Mouse (Mus musculus): ENCODE results near the gene Pglyrp1. TPM values are rescaled to one million over a fixed set of nuclear protein-coding genes. Genes with fewer than 3 reads are reported as not detected.

The Pglyrp1 gene
- polyA plus RNA-seq, 1 experiment = not detected

DNA sequence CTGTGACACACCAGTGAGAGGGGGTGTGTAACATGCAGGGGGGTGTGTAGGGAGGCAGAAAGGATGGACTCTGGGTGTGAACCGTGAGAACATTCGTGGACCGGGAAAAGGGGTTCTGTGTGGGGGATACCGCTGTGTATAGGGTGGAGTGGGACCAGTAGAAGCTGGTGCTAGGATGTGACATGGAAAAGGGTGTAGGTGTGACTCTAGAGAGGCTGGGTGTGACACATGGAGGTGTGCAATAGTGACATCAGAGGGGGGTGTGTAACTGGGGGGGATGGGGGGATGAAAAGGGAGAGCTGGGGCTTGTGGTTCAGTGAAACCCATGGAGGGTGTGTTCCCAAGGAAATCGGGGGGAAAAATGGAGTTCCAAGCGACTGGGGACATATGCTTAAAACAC, 55.8 kb downstream of the Pglyrp1 start:
- Histone ChIP-seq H3K27me3 (ENCODE audit: control insufficient read depth, insufficient read depth, insufficient read length) (peaks cover 21% of the 10 kb centered on the region), H3K36me3 (ENCODE audit: control insufficient read depth, insufficient read depth) (no peaks in the 10 kb centered on the region), H3ac (ENCODE audit: control insufficient read depth, insufficient read length) (no peak overlapping the region), H3K4me3 (no peak overlapping the region), H3K79me2 (ENCODE audit: control insufficient read depth, insufficient read depth) (no peaks in the 10 kb centered on the region), H3K4me2 (ENCODE audit: low read depth) (no peak overlapping the region)
- TF ChIP-seq POLR2A (IDR thresholded peaks at IDR 0.05; ENCODE audit: insufficient read length, low read depth) (no peak), TCF3 (IDR thresholded peaks at IDR 0.05; ENCODE audit: insufficient read length, low read depth) (no peak), REST (IDR thresholded peaks at IDR 0.05; ENCODE audit: insufficient read depth, insufficient read length) (no peak), MYOG (IDR thresholded peaks at IDR 0.05; ENCODE audit: control insufficient read depth in 1 of 3, insufficient read depth in 1 of 3, insufficient read length in 2 of 3, low read depth in 2 of 3) (no peak), TCF12 (IDR thresholded peaks at IDR 0.05; ENCODE audit: insufficient read depth, poor library complexity, severe bottlenecking) (no peak), POLR2AphosphoS2 (IDR thresholded peaks at IDR 0.05; ENCODE audit: insufficient read length, low read depth) (no peak), USF1 (IDR thresholded peaks at IDR 0.05; ENCODE audit: low read depth) (no peak), CEBPB (IDR thresholded peaks at IDR 0.05; ENCODE audit: insufficient read depth, poor library complexity, severe bottlenecking) (no peak), E2F4 (IDR thresholded peaks at IDR 0.05; ENCODE audit: insufficient read depth) (no peak), MYOD1 (IDR thresholded peaks at IDR 0.05; ENCODE audit: control insufficient read depth in 1 of 3, insufficient read length in 2 of 3, low read depth in 2 of 3) (no peak), MAX (IDR thresholded peaks at IDR 0.05; ENCODE audit: low read depth) (no peak)

DNA sequence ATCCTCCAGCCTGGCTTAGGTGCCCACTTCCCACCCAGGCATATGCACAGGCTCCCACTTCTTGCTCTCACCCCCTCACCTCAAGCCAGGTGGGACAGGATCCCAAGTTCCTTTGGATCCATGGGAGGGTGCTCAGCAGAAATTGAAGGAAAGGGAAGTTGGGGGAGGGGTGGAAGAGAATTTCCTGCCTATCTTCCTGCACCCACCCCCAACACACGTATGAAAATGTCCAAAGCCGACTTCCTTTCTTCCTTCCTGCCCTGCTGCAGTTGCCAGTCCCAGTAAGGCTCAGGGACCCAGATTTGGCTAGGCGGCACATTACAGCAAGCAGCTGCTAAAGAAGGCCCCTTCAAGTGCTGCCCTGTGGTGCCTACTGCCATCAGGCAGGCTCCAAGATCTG, 56.6 kb downstream of the Pglyrp1 start:
- H3K36me3 ChIP-seq (ENCODE audit: control insufficient read depth, insufficient read depth) = no peaks in the 10 kb centered on the region
- H3K4me2 ChIP-seq (ENCODE audit: low read depth) = no peak overlapping the region
- no peak overlapping the region for H3K4me3 ChIP-seq
- no peaks in the 10 kb centered on the region for H3K79me2 ChIP-seq (ENCODE audit: control insufficient read depth, insufficient read depth)
- peaks cover 21% of the 10 kb centered on the region for H3K27me3 ChIP-seq (ENCODE audit: control insufficient read depth, insufficient read depth, insufficient read length)
- no peak for TF ChIP-seq E2F4 (IDR thresholded peaks at IDR 0.05; ENCODE audit: insufficient read depth)
- TF ChIP-seq MYOG (IDR thresholded peaks at IDR 0.05; ENCODE audit: control insufficient read depth in 1 of 3, insufficient read depth in 1 of 3, insufficient read length in 2 of 3, low read depth in 2 of 3) = no peak
- no peak for TF ChIP-seq TCF12 (IDR thresholded peaks at IDR 0.05; ENCODE audit: insufficient read depth, poor library complexity, severe bottlenecking)
- TF ChIP-seq MAX (IDR thresholded peaks at IDR 0.05; ENCODE audit: low read depth) = no peak
- TF ChIP-seq CEBPB (IDR thresholded peaks at IDR 0.05; ENCODE audit: insufficient read depth, poor library complexity, severe bottlenecking) = no peak
- no peak for TF ChIP-seq USF1 (IDR thresholded peaks at IDR 0.05; ENCODE audit: low read depth)
- TF ChIP-seq REST (IDR thresholded peaks at IDR 0.05; ENCODE audit: insufficient read depth, insufficient read length) = no peak
- TF ChIP-seq POLR2A (IDR thresholded peaks at IDR 0.05; ENCODE audit: insufficient read length, low read depth) = no peak
- no peak for TF ChIP-seq MYOD1 (IDR thresholded peaks at IDR 0.05; ENCODE audit: control insufficient read depth in 1 of 3, insufficient read length in 2 of 3, low read depth in 2 of 3)
- no peak for TF ChIP-seq POLR2AphosphoS2 (IDR thresholded peaks at IDR 0.05; ENCODE audit: insufficient read length, low read depth)
- no peak for TF ChIP-seq SRF (IDR thresholded peaks at IDR 0.05; ENCODE audit: control insufficient read depth, insufficient read length, low read depth)
- TF ChIP-seq TCF3 (IDR thresholded peaks at IDR 0.05; ENCODE audit: insufficient read length, low read depth) = no peak
- H3ac ChIP-seq (ENCODE audit: control insufficient read depth, insufficient read length) = no peak overlapping the region

Other genes with a start within 250 kb of the Pglyrp1 start
- gene Psg21, start 214.6 kb upstream of the Pglyrp1 start, polyA plus RNA-seq (2012; fragmentation: generic; extraction: Trizol) = not detected
- gene Psg20, start 185.1 kb upstream of the Pglyrp1 start, polyA plus RNA-seq (2012; fragmentation: generic; extraction: Trizol) = not detected
- gene Psg22, start 153.2 kb upstream of the Pglyrp1 start, polyA plus RNA-seq (2012; fragmentation: generic; extraction: Trizol) = not detected
- not detected for gene Psg19, start 72.8 kb upstream of the Pglyrp1 start, polyA plus RNA-seq (2012; fragmentation: generic; extraction: Trizol)
- 0.01 TPM for gene Psg17, start 49.7 kb upstream of the Pglyrp1 start, polyA plus RNA-seq (2012; fragmentation: generic; extraction: Trizol)
- gene Mill2, start 31.4 kb upstream of the Pglyrp1 start, polyA plus RNA-seq (2012; fragmentation: generic; extraction: Trizol) = 0.24 TPM
- gene Ccdc61, start 39.1 kb downstream of the Pglyrp1 start, polyA plus RNA-seq (2012; fragmentation: generic; extraction: Trizol) = 7.7 TPM
- gene Nova2, start 54.6 kb downstream of the Pglyrp1 start, polyA plus RNA-seq (2012; fragmentation: generic; extraction: Trizol) = 0.06 TPM
- not detected for gene Nanos2, start 116.1 kb downstream of the Pglyrp1 start, polyA plus RNA-seq (2012; fragmentation: generic; extraction: Trizol)
- gene Mypop, start 119.9 kb downstream of the Pglyrp1 start, polyA plus RNA-seq (2012; fragmentation: generic; extraction: Trizol) = 10.4 TPM
- 27.6 TPM for gene Irf2bp1, start 132.7 kb downstream of the Pglyrp1 start, polyA plus RNA-seq (2012; fragmentation: generic; extraction: Trizol)
- 0.12 TPM for gene Foxa3, start 152.2 kb downstream of the Pglyrp1 start, polyA plus RNA-seq (2012; fragmentation: generic; extraction: Trizol)
- 90.3 TPM for gene Sympk, start 153.0 kb downstream of the Pglyrp1 start, polyA plus RNA-seq (2012; fragmentation: generic; extraction: Trizol)
- gene Rsph6a, start 183.4 kb downstream of the Pglyrp1 start, polyA plus RNA-seq (2012; fragmentation: generic; extraction: Trizol) = 0.04 TPM
- gene Dmwd, start 204.9 kb downstream of the Pglyrp1 start, polyA plus RNA-seq (2012; fragmentation: generic; extraction: Trizol) = 83.7 TPM
- 294 TPM for gene Dmpk, start 212.5 kb downstream of the Pglyrp1 start, polyA plus RNA-seq (2012; fragmentation: generic; extraction: Trizol)
- 1.6 TPM for gene Six5, start 223.3 kb downstream of the Pglyrp1 start, polyA plus RNA-seq (2012; fragmentation: generic; extraction: Trizol)
- gene Gm4969, start 247.0 kb downstream of the Pglyrp1 start, polyA plus RNA-seq (2012; fragmentation: generic; extraction: Trizol) = not detected
- 6.2 TPM for gene Fbxo46, start 248.5 kb downstream of the Pglyrp1 start, polyA plus RNA-seq (2012; fragmentation: generic; extraction: Trizol)

Data from myocyte (in vitro differentiated cells).